Mouse (Mus musculus): ENCODE results near the gene Rps10.

- TF ChIP-seq CTCF (IDR thresholded peaks at IDR 0.05; ENCODE audit: extremely low read depth, insufficient read depth, insufficient read length, insufficient replicate concordance) (no peak), POLR2A (IDR thresholded peaks at IDR 0.05; ENCODE audit: low read depth, low read length) (no peak)
Measured at GRCm38 (mm10) chr17:27627451-27627850, 9.0 kb downstream of the Rps10 start.
